Mouse (Mus musculus): ENCODE results near the gene Cmbl. TPM values are rescaled to one million over a fixed set of nuclear protein-coding genes. Genes with fewer than 3 reads are reported as not detected.
A peak's percentile ranks its signal among the peaks of the same experiment; 100 is the strongest.

The Cmbl gene
- polyA plus RNA-seq, 1 experiment from 2014 or later, result 7.7 TPM

GRCm38 (mm10) chr15:31586519-31586918 is 21.3 kb downstream of the Cmbl start:
- Histone ChIP-seq H3K27me3 (replicated peaks) (no peaks in the 10 kb centered on the region), H3K9me3 (replicated peaks) (no peaks in the 10 kb centered on the region), H3K9ac (replicated peaks) (no peak overlapping the region), H3K36me3 (peaks cover 27% of the 10 kb centered on the region), H3K4me1 (no peaks in the 10 kb centered on the region), H3K4me2 (no peak overlapping the region), H3K4me3 (replicated peaks) (no peak overlapping the region), H3K27ac (replicated peaks) (no peak overlapping the region)
- WGBS, result 3% methylated on average over 4 of the region's 4 CpGs
- ATAC-seq (ENCODE audit: low FRiP score), result peak; percentile 65; the same call in 1 of the 2 replicates

GRCm38 (mm10) chr15:31587789-31588188 is 22.6 kb downstream of the Cmbl start:
- Histone ChIP-seq H3K4me1 (no peaks in the 10 kb centered on the region), H3K36me3 (peaks cover 40% of the 10 kb centered on the region), H3K4me2 (no peak overlapping the region), H3K27me3 (replicated peaks) (no peaks in the 10 kb centered on the region), H3K4me3 (replicated peaks) (no peak overlapping the region), H3K27ac (replicated peaks) (no peak overlapping the region), H3K9me3 (replicated peaks) (no peaks in the 10 kb centered on the region), H3K9ac (replicated peaks) (no peak overlapping the region)
- ATAC-seq (ENCODE audit: low FRiP score), result no peak
- 80% methylated on average over 2 of the region's 2 CpGs for WGBS

GRCm38 (mm10) chr15:31588989-31589640 is 23.9 kb downstream of the Cmbl start:
- H3K9ac ChIP-seq (replicated peaks), result no peak overlapping the region
- no peak overlapping the region for H3K4me3 ChIP-seq (replicated peaks)
- ATAC-seq (ENCODE audit: low FRiP score), result no peak
- H3K4me2 ChIP-seq, result no peak overlapping the region
- peaks cover 53% of the 10 kb centered on the region for H3K36me3 ChIP-seq
- H3K9me3 ChIP-seq (replicated peaks), result no peaks in the 10 kb centered on the region
- H3K27me3 ChIP-seq (replicated peaks), result no peaks in the 10 kb centered on the region
- H3K27ac ChIP-seq (replicated peaks), result no peak overlapping the region
- 76% methylated on average over 8 of the region's 8 CpGs for WGBS
- no peaks in the 10 kb centered on the region for H3K4me1 ChIP-seq

GRCm38 (mm10) chr15:31590176-31590575 is 25.0 kb downstream of the Cmbl start:
- WGBS, result 94% methylated on average over 5 of the region's 5 CpGs
- Histone ChIP-seq H3K27ac (replicated peaks) (no peak overlapping the region), H3K4me2 (no peak overlapping the region), H3K36me3 (peaks cover 64% of the 10 kb centered on the region), H3K9ac (replicated peaks) (no peak overlapping the region), H3K27me3 (replicated peaks) (no peaks in the 10 kb centered on the region), H3K4me3 (replicated peaks) (no peak overlapping the region), H3K9me3 (replicated peaks) (no peaks in the 10 kb centered on the region), H3K4me1 (no peaks in the 10 kb centered on the region)
- no peak for ATAC-seq (ENCODE audit: low FRiP score)

- peaks cover 4% of the 10 kb centered on the region; the same call in 1 of the 2 replicates for H3K4me1 ChIP-seq
- no peak overlapping the region for H3K4me2 ChIP-seq
- no peaks in the 10 kb centered on the region for H3K9me3 ChIP-seq (replicated peaks)
- no peaks in the 10 kb centered on the region for H3K27me3 ChIP-seq (replicated peaks)
- peaks cover 82% of the 10 kb centered on the region for H3K36me3 ChIP-seq
- no peak overlapping the region for H3K27ac ChIP-seq (replicated peaks)
- no peak for ATAC-seq (ENCODE audit: low FRiP score)
- 91% methylated on average over 8 of the region's 8 CpGs for WGBS
- no peak overlapping the region for H3K4me3 ChIP-seq (replicated peaks)
- no peak overlapping the region for H3K9ac ChIP-seq (replicated peaks)
These were observed 27.3 kb downstream of the Cmbl start for GRCm38 (mm10) chr15:31592531-31592930.

- Histone ChIP-seq H3K27me3 (replicated peaks) (no peaks in the 10 kb centered on the region), H3K4me3 (replicated peaks) (no peak overlapping the region), H3K9me3 (replicated peaks) (no peaks in the 10 kb centered on the region), H3K4me2 (no peak overlapping the region), H3K9ac (replicated peaks) (no peak overlapping the region), H3K27ac (replicated peaks) (no peak overlapping the region), H3K4me1 (peaks cover 12% of the 10 kb centered on the region), H3K36me3 (peaks cover 79% of the 10 kb centered on the region)
- ATAC-seq (ENCODE audit: low FRiP score), result no peak
- WGBS, result 91% methylated on average over 14 of the region's 14 CpGs
These were observed 29.1 kb downstream of the Cmbl start for GRCm38 (mm10) chr15:31594260-31594659.

- 88% methylated on average over 7 of the region's 7 CpGs for WGBS
- H3K4me2 ChIP-seq, result no peak overlapping the region
- H3K4me3 ChIP-seq (replicated peaks), result no peak overlapping the region
- H3K9ac ChIP-seq (replicated peaks), result no peak overlapping the region
- no peak for ATAC-seq (ENCODE audit: low FRiP score)
- no peaks in the 10 kb centered on the region for H3K9me3 ChIP-seq (replicated peaks)
- peaks cover 26% of the 10 kb centered on the region for H3K4me1 ChIP-seq
- H3K27me3 ChIP-seq (replicated peaks), result no peaks in the 10 kb centered on the region
- peaks cover 65% of the 10 kb centered on the region for H3K36me3 ChIP-seq
- H3K27ac ChIP-seq (replicated peaks), result no peak overlapping the region
These were observed 30.5 kb downstream of the Cmbl start for GRCm38 (mm10) chr15:31595651-31596050.

GRCm38 (mm10) chr15:31599834-31600233 is 34.6 kb downstream of the Cmbl start:
- 72% methylated on average over 4 of the region's 4 CpGs for WGBS
- Histone ChIP-seq H3K27me3 (replicated peaks) (no peaks in the 10 kb centered on the region), H3K4me2 (peak overlapping the region; percentile 93), H3K4me1 (peaks cover 39% of the 10 kb centered on the region), H3K9ac (replicated peaks) (no peak overlapping the region), H3K4me3 (replicated peaks) (peak overlapping the region; percentile 78), H3K9me3 (replicated peaks) (no peaks in the 10 kb centered on the region), H3K36me3 (peaks cover 23% of the 10 kb centered on the region), H3K27ac (replicated peaks) (no peak overlapping the region)
- no peak for ATAC-seq (ENCODE audit: low FRiP score)

- peak overlapping the region; percentile 92 for H3K27ac ChIP-seq (replicated peaks)
- H3K4me2 ChIP-seq, result peak overlapping the region; percentile 93
- H3K4me1 ChIP-seq, result peaks cover 39% of the 10 kb centered on the region
- peak overlapping the region; percentile 73 for H3K9ac ChIP-seq (replicated peaks)
- H3K9me3 ChIP-seq (replicated peaks), result no peaks in the 10 kb centered on the region
- peak overlapping the region; percentile 78 for H3K4me3 ChIP-seq (replicated peaks)
- H3K36me3 ChIP-seq, result peaks cover 10% of the 10 kb centered on the region; the same call in 1 of the 2 replicates
- peak; percentile 81 for ATAC-seq (ENCODE audit: low FRiP score)
- under 1% methylated on average over 33 of the region's 33 CpGs for WGBS
- H3K27me3 ChIP-seq (replicated peaks), result no peaks in the 10 kb centered on the region
These were observed 36.1 kb downstream of the Cmbl start for GRCm38 (mm10) chr15:31601279-31601645.

GRCm38 (mm10) chr15:31601646-31602374 is 36.6 kb downstream of the Cmbl start, which contains the start of the genes Cct5 and Fam173b:
Gene Cct5, minus strand, starts transcription at chr15:31601804.
Gene Fam173b, plus strand, starts transcription at chr15:31601852.
- Histone ChIP-seq H3K27ac (replicated peaks) (peak within 1 kb of the TSS; percentile 92), H3K4me2 (peak within 1 kb of the TSS; percentile 93), H3K36me3 (peaks cover 7% of the 10 kb centered on the region; the same call in 1 of the 2 replicates), H3K27me3 (replicated peaks) (no peaks in the 10 kb centered on the region), H3K4me3 (replicated peaks) (peak within 1 kb of the TSS; percentile 78), H3K9ac (replicated peaks) (peak within 1 kb of the TSS; percentile 73), H3K4me1 (peaks cover 39% of the 10 kb centered on the region), H3K9me3 (replicated peaks) (no peaks in the 10 kb centered on the region)
- peak; percentile 93 for ATAC-seq (ENCODE audit: low FRiP score)
- WGBS, result under 1% methylated on average over 63 of the region's 63 CpGs

GRCm38 (mm10) chr15:31602426-31602825 is 37.2 kb downstream of the Cmbl start:
- peak overlapping the region; percentile 93 for H3K4me2 ChIP-seq
- H3K4me3 ChIP-seq (replicated peaks), result peak overlapping the region; percentile 78
- no peaks in the 10 kb centered on the region for H3K9me3 ChIP-seq (replicated peaks)
- H3K36me3 ChIP-seq, result 0 out of 2 replicates have a peak, but pooled peaks cover 2% of the 10 kb centered on the region
- H3K27me3 ChIP-seq (replicated peaks), result no peaks in the 10 kb centered on the region
- H3K27ac ChIP-seq (replicated peaks), result peak overlapping the region; percentile 92
- ATAC-seq (ENCODE audit: low FRiP score), result peak; percentile 79
- H3K9ac ChIP-seq (replicated peaks), result peak overlapping the region; percentile 73
- peaks cover 39% of the 10 kb centered on the region for H3K4me1 ChIP-seq
- WGBS, result 2% methylated on average over 15 of the region's 15 CpGs

- Histone ChIP-seq H3K9me3 (replicated peaks) (no peaks in the 10 kb centered on the region), H3K4me3 (replicated peaks) (peak overlapping the region; percentile 78), H3K9ac (replicated peaks) (peak overlapping the region; percentile 73), H3K27me3 (replicated peaks) (no peaks in the 10 kb centered on the region), H3K4me1 (peaks cover 39% of the 10 kb centered on the region), H3K4me2 (peak overlapping the region; percentile 93), H3K36me3 (no peaks in the 10 kb centered on the region), H3K27ac (replicated peaks) (peak overlapping the region; percentile 92; the same call in 1 of the 2 replicates)
- 85% methylated on average over 13 of the region's 13 CpGs for WGBS
- ATAC-seq (ENCODE audit: low FRiP score), result no peak
These were observed 37.9 kb downstream of the Cmbl start for GRCm38 (mm10) chr15:31603113-31603512.

All from neural tube, embryonic 15.5 days (tissue).